Mouse (Mus musculus): Measurements from ENCODE around the gene Gm21885. TPM values are rescaled to one million over a fixed set of nuclear protein-coding genes. Genes with fewer than 3 reads are reported as not detected.

The Gm21885 gene
- polyA plus RNA-seq, 1 experiment from 2014 or later = 0.45 TPM

- no peak for ATAC-seq (replicated peaks)
- Histone ChIP-seq H3K4me2 (replicated peaks) (no peak overlapping the region), H3K9me3 (no peaks in the 10 kb centered on the region), H3K27ac (replicated peaks) (no peak overlapping the region), H3K9ac (replicated peaks) (no peak overlapping the region), H3K36me3 (no peaks in the 10 kb centered on the region), H3K4me3 (no peak overlapping the region), H3K4me1 (peaks cover 10% of the 10 kb centered on the region), H3K27me3 (no peaks in the 10 kb centered on the region)
- 82% methylated on average over 21 of the region's 21 CpGs for WGBS
Observed at GRCm38 (mm10) chr11:94272960-94273927, 8.4 kb upstream of the Gm21885 start.

- Histone ChIP-seq H3K9ac (replicated peaks) (no peak overlapping the region), H3K9me3 (no peaks in the 10 kb centered on the region), H3K4me2 (replicated peaks) (no peak overlapping the region), H3K36me3 (no peaks in the 10 kb centered on the region), H3K4me1 (peaks cover 10% of the 10 kb centered on the region), H3K27me3 (no peaks in the 10 kb centered on the region), H3K4me3 (no peak overlapping the region), H3K27ac (replicated peaks) (no peak overlapping the region)
- WGBS = 89% methylated on average over 10 of the region's 10 CpGs
- no peak for ATAC-seq (replicated peaks)
Observed at GRCm38 (mm10) chr11:94274206-94274867, 7.3 kb upstream of the Gm21885 start.

- Histone ChIP-seq H3K36me3 (no peaks in the 10 kb centered on the region), H3K4me1 (peaks cover 10% of the 10 kb centered on the region), H3K4me2 (replicated peaks) (no peak overlapping the region), H3K9ac (replicated peaks) (no peak overlapping the region), H3K27ac (replicated peaks) (no peak overlapping the region), H3K9me3 (no peaks in the 10 kb centered on the region), H3K4me3 (no peak overlapping the region), H3K27me3 (no peaks in the 10 kb centered on the region)
- ATAC-seq (replicated peaks) = no peak
- WGBS = 83% methylated on average over 7 of the region's 7 CpGs
Observed at GRCm38 (mm10) chr11:94275226-94275625, 6.4 kb upstream of the Gm21885 start.

GRCm38 (mm10) chr11:94275686-94276085 lies 6.0 kb upstream of the Gm21885 start:
- WGBS = 89% methylated on average over 2 of the region's 2 CpGs
- Histone ChIP-seq H3K27me3 (no peaks in the 10 kb centered on the region), H3K4me1 (peaks cover 10% of the 10 kb centered on the region), H3K4me2 (replicated peaks) (no peak overlapping the region), H3K9ac (replicated peaks) (no peak overlapping the region), H3K27ac (replicated peaks) (no peak overlapping the region), H3K36me3 (no peaks in the 10 kb centered on the region), H3K4me3 (no peak overlapping the region), H3K9me3 (no peaks in the 10 kb centered on the region)
- no peak for ATAC-seq (replicated peaks)

- H3K4me1 ChIP-seq = peaks cover 15% of the 10 kb centered on the region
- peak overlapping the region; percentile 30 for H3K4me3 ChIP-seq
- 0 out of 2 replicates have a peak overlapping the region, but pooled peaks have one; percentile 54 for H3K27ac ChIP-seq (replicated peaks)
- H3K27me3 ChIP-seq = no peaks in the 10 kb centered on the region
- H3K9me3 ChIP-seq = no peaks in the 10 kb centered on the region
- ATAC-seq (replicated peaks) = peak; percentile 77
- peak overlapping the region; percentile 36 for H3K9ac ChIP-seq (replicated peaks)
- peak overlapping the region; percentile 49 for H3K4me2 ChIP-seq (replicated peaks)
- WGBS = 4% methylated on average over 20 of the region's 20 CpGs
- no peaks in the 10 kb centered on the region for H3K36me3 ChIP-seq
Observed at GRCm38 (mm10) chr11:94276869-94277337, 4.8 kb upstream of the Gm21885 start.

- no peak overlapping the region for H3K4me2 ChIP-seq (replicated peaks)
- H3K9me3 ChIP-seq = no peaks in the 10 kb centered on the region
- peaks cover 29% of the 10 kb centered on the region for H3K36me3 ChIP-seq
- WGBS = 64% methylated on average over 5 of the region's 5 CpGs
- H3K27me3 ChIP-seq = no peaks in the 10 kb centered on the region
- H3K4me1 ChIP-seq = peaks cover 6% of the 10 kb centered on the region
- no peak overlapping the region; the same call in 1 of the 2 replicates for H3K27ac ChIP-seq (replicated peaks)
- no peak overlapping the region for H3K9ac ChIP-seq (replicated peaks)
- ATAC-seq (replicated peaks) = no peak
- H3K4me3 ChIP-seq = no peak overlapping the region
Observed at GRCm38 (mm10) chr11:94282291-94282690, 618 bp downstream of the Gm21885 start.

- H3K27ac ChIP-seq (replicated peaks) = no peak overlapping the region
- H3K27me3 ChIP-seq = no peaks in the 10 kb centered on the region
- H3K36me3 ChIP-seq = peaks cover 41% of the 10 kb centered on the region
- no peak overlapping the region for H3K4me2 ChIP-seq (replicated peaks)
- WGBS = 92% methylated on average over 6 of the region's 6 CpGs
- no peak for ATAC-seq (replicated peaks)
- no peaks in the 10 kb centered on the region for H3K9me3 ChIP-seq
- H3K4me3 ChIP-seq = no peak overlapping the region
- no peak overlapping the region for H3K9ac ChIP-seq (replicated peaks)
- H3K4me1 ChIP-seq = peaks cover 4% of the 10 kb centered on the region; the same call in 1 of the 2 replicates
Observed at GRCm38 (mm10) chr11:94283536-94284099, 1.9 kb downstream of the Gm21885 start.

GRCm38 (mm10) chr11:94285886-94286574 lies 4.4 kb downstream of the Gm21885 start:
- 91% methylated on average over 11 of the region's 11 CpGs for WGBS
- Histone ChIP-seq H3K27me3 (no peaks in the 10 kb centered on the region), H3K9me3 (no peaks in the 10 kb centered on the region), H3K36me3 (peaks cover 65% of the 10 kb centered on the region), H3K4me1 (peaks cover 4% of the 10 kb centered on the region; the same call in 1 of the 2 replicates), H3K4me3 (no peak overlapping the region), H3K4me2 (replicated peaks) (no peak overlapping the region), H3K9ac (replicated peaks) (no peak overlapping the region), H3K27ac (replicated peaks) (no peak overlapping the region)
- ATAC-seq (replicated peaks) = no peak

- Histone ChIP-seq H3K27me3 (no peaks in the 10 kb centered on the region), H3K36me3 (peaks cover 73% of the 10 kb centered on the region), H3K4me1 (no peaks in the 10 kb centered on the region), H3K4me2 (replicated peaks) (no peak overlapping the region), H3K27ac (replicated peaks) (no peak overlapping the region), H3K4me3 (no peak overlapping the region), H3K9me3 (no peaks in the 10 kb centered on the region), H3K9ac (replicated peaks) (no peak overlapping the region)
- 85% methylated on average over 5 of the region's 5 CpGs for WGBS
- no peak for ATAC-seq (replicated peaks)
Observed at GRCm38 (mm10) chr11:94287105-94287504, 5.4 kb downstream of the Gm21885 start.

GRCm38 (mm10) chr11:94290062-94290740 lies 8.5 kb downstream of the Gm21885 start:
- H3K27me3 ChIP-seq = no peaks in the 10 kb centered on the region
- H3K27ac ChIP-seq (replicated peaks) = no peak overlapping the region
- WGBS = 86% methylated on average over 10 of the region's 10 CpGs
- no peak overlapping the region for H3K4me2 ChIP-seq (replicated peaks)
- H3K36me3 ChIP-seq = peaks cover 86% of the 10 kb centered on the region
- no peak for ATAC-seq (replicated peaks)
- H3K9me3 ChIP-seq = no peaks in the 10 kb centered on the region
- H3K4me3 ChIP-seq = no peak overlapping the region
- no peak overlapping the region for H3K9ac ChIP-seq (replicated peaks)
- no peaks in the 10 kb centered on the region for H3K4me1 ChIP-seq
